Mouse (Mus musculus) CH12.LX (cell line): ENCODE measurements around the gene Pcbd2. TPM values are rescaled to one million over a fixed set of nuclear protein-coding genes. Genes with fewer than 3 reads are reported as not detected.

Source experiments
- DNase-seq: peaks from one replicate; pipeline ENCODE4 v3.0.0-alpha.2; 2013; ENCODE audit errors: extremely low read depth
- H3K27ac ChIP-seq: 2 replicates; pipeline ENCODE4 v1.5.1; 2012; ENCODE audit warnings: low read depth, mild to moderate bottlenecking, control low read depth, moderate library complexity; ENCODE audit not compliant: insufficient read depth
- H3K27me3 ChIP-seq: replicated peaks from 2 replicates; pipeline ENCODE3; 2012; ENCODE audit warnings: inconsistent platforms
- H3K36me3 ChIP-seq, 2 experiments: replicated peaks in 1 of 2; 2 replicates each; pipeline versions ENCODE3 to v1.6.1; 2012; ENCODE audit warnings: inconsistent platforms in 1 of 2, low read length in 1 of 2, mild to moderate bottlenecking in 1 of 2, mixed read lengths in 1 of 2, moderate library complexity in 1 of 2; ENCODE audit not compliant: control insufficient read depth in 1 of 2, insufficient read depth in 1 of 2
- H3K4me1 ChIP-seq, 2 experiments: 2 replicates each; pipeline ENCODE4 v1.6.1; 2012; ENCODE audit warnings: inconsistent platforms in 1 of 2, moderate library complexity in 1 of 2; ENCODE audit not compliant: insufficient read depth in 2 of 2, control insufficient read depth in 1 of 2
- H3K4me2 ChIP-seq: 2 replicates; pipeline ENCODE4 v1.6.1; 2012; ENCODE audit warnings: low read depth, mild to moderate bottlenecking, control low read depth; ENCODE audit not compliant: poor library complexity, insufficient read depth, severe bottlenecking
- H3K4me3 ChIP-seq, 3 experiments: fragments of 150-350 bp in 1 of 3; sonication (generic) in 1 of 3; replicated peaks in 1 of 3; 2 replicates each; pipeline versions ENCODE3 to v1.5.1; 2011 to 2012; ENCODE audit warnings: low read depth in 2 of 3, low read length in 2 of 3, mild to moderate bottlenecking in 2 of 3, moderate library complexity in 2 of 3, control low read depth in 1 of 3, improper control_type of control experiment in 1 of 3, inconsistent platforms in 1 of 3, mixed read lengths in 1 of 3; ENCODE audit not compliant: poor library complexity in 1 of 3
- H3K79me2 ChIP-seq: replicated peaks from 2 replicates; pipeline ENCODE4 v1.6.1; 2012; ENCODE audit warnings: mild to moderate bottlenecking, moderate library complexity; ENCODE audit not compliant: control insufficient read depth, poor library complexity, insufficient read depth, severe bottlenecking; ENCODE audit errors: extremely low read depth
- H3K9ac ChIP-seq: 2 replicates; pipeline ENCODE4 v1.6.1; 2012; ENCODE audit warnings: low read depth, mild to moderate bottlenecking, control low read depth, moderate library complexity; ENCODE audit not compliant: insufficient read depth
- H3K9me3 ChIP-seq: replicated peaks from 2 replicates; pipeline ENCODE3; 2012; ENCODE audit warnings: low read length, inconsistent platforms, mixed read lengths
- CHD2 ChIP-seq: IDR thresholded peaks from 2 replicates; pipeline ENCODE4 v1.6.1; 2011; ENCODE audit warnings: low read length, improper control_type of control experiment
- CTCF ChIP-seq, 2 experiments: IDR thresholded peaks in 1 of 2; conservative IDR thresholded peaks in 1 of 2; 2 replicates each; pipeline ENCODE4 v1.5.1; 2011 to 2012; ENCODE audit warnings: low read depth in 2 of 2, low read length in 2 of 2, improper control_type of control experiment in 1 of 2, inconsistent platforms in 1 of 2, mild to moderate bottlenecking in 1 of 2, moderate library complexity in 1 of 2
- E2F4 ChIP-seq: IDR thresholded peaks from 2 replicates; pipeline ENCODE4 v1.6.1; 2011; ENCODE audit warnings: low read depth, low read length, improper control_type of control experiment; ENCODE audit not compliant: insufficient replicate concordance
- ETS1 ChIP-seq: conservative IDR thresholded peaks from 2 replicates; pipeline ENCODE4 v1.6.1; 2012; ENCODE audit warnings: low read depth, mild to moderate bottlenecking, inconsistent platforms, low read length, improper control_type of control experiment, moderate library complexity
- HCFC1 ChIP-seq: IDR thresholded peaks from 2 replicates; pipeline ENCODE4 v1.6.1; 2012; ENCODE audit warnings: low read depth, mild to moderate bottlenecking, inconsistent platforms, low read length, improper control_type of control experiment
- IRF4 ChIP-seq: IDR thresholded peaks from 2 replicates; pipeline ENCODE4 v1.6.1; 2014; ENCODE audit warnings: low read depth, mild to moderate bottlenecking, inconsistent platforms, low read length, improper control_type of control experiment
- JUN ChIP-seq: IDR thresholded peaks from 2 replicates; pipeline ENCODE4 v1.6.1; 2011; ENCODE audit warnings: low read depth, mild to moderate bottlenecking, low read length, improper control_type of control experiment, moderate library complexity; ENCODE audit not compliant: insufficient read depth
- JUND ChIP-seq: conservative IDR thresholded peaks from 2 replicates; pipeline ENCODE4 v1.6.1; 2011; ENCODE audit warnings: low read depth, low read length, improper control_type of control experiment
- KAT2A ChIP-seq: IDR thresholded peaks from 2 replicates; pipeline ENCODE4 v1.6.1; 2012; ENCODE audit warnings: low read length, improper control_type of control experiment, inconsistent platforms; ENCODE audit not compliant: insufficient replicate concordance
- MAFK ChIP-seq: IDR thresholded peaks from 2 replicates; pipeline ENCODE4 v1.6.1; 2011; ENCODE audit warnings: low read length, improper control_type of control experiment; ENCODE audit not compliant: insufficient replicate concordance
- MAX ChIP-seq: IDR thresholded peaks from 2 replicates; pipeline ENCODE4 v1.6.1; 2011; ENCODE audit warnings: low read length, improper control_type of control experiment
- MAZ ChIP-seq: IDR thresholded peaks from 2 replicates; pipeline ENCODE4 v1.6.1; 2012; ENCODE audit warnings: low read depth, mild to moderate bottlenecking, inconsistent platforms, low read length, improper control_type of control experiment, moderate library complexity
- MEF2A ChIP-seq: IDR thresholded peaks from 2 replicates; pipeline ENCODE4 v1.6.1; 2014; ENCODE audit warnings: low read depth, mild to moderate bottlenecking, inconsistent platforms, low read length, improper control_type of control experiment, borderline replicate concordance
- MYC ChIP-seq: IDR thresholded peaks from 2 replicates; pipeline ENCODE4 v1.6.1; 2011; ENCODE audit warnings: low read depth, mild to moderate bottlenecking, improper control_type of control experiment, low read length
- NELFE ChIP-seq: IDR thresholded peaks from 2 replicates; pipeline ENCODE4 v1.6.1; 2011; ENCODE audit warnings: low read depth, low read length, improper control_type of control experiment
- PAX5 ChIP-seq: IDR thresholded peaks from 2 replicates; pipeline ENCODE4 v1.6.1; 2012; ENCODE audit warnings: low read length, inconsistent platforms, mixed read lengths
- POLR2A ChIP-seq: IDR thresholded peaks from 2 replicates; pipeline ENCODE4 v1.6.1; 2011; ENCODE audit warnings: low read depth, mild to moderate bottlenecking, improper control_type of control experiment, low read length
- POLR2AphosphoS2 ChIP-seq: IDR thresholded peaks from 2 replicates; pipeline ENCODE4 v1.6.1; 2011; ENCODE audit warnings: low read depth, low read length, improper control_type of control experiment
- RCOR1 ChIP-seq: conservative IDR thresholded peaks from 2 replicates; pipeline ENCODE4 v1.6.1; 2012; ENCODE audit warnings: low read depth, mild to moderate bottlenecking, inconsistent platforms, low read length, improper control_type of control experiment
- TBP ChIP-seq: conservative IDR thresholded peaks from 2 replicates; pipeline ENCODE4 v1.6.1; 2011; ENCODE audit warnings: low read depth, low read length, improper control_type of control experiment
- TCF12 ChIP-seq: IDR thresholded peaks from 2 replicates; pipeline ENCODE4 v1.6.1; 2014; ENCODE audit warnings: low read depth, mild to moderate bottlenecking, inconsistent platforms, low read length, improper control_type of control experiment
- UBTF ChIP-seq: IDR thresholded peaks from 2 replicates; pipeline ENCODE4 v1.6.1; 2012; ENCODE audit warnings: low read depth, mild to moderate bottlenecking, inconsistent platforms, low read length, improper control_type of control experiment, moderate library complexity
- USF2 ChIP-seq: conservative IDR thresholded peaks from 2 replicates; pipeline ENCODE4 v1.6.1; 2011; ENCODE audit warnings: low read depth, low read length, improper control_type of control experiment
- ZKSCAN1 ChIP-seq: IDR thresholded peaks from 2 replicates; pipeline ENCODE4 v1.6.1; 2012; ENCODE audit warnings: low read depth, inconsistent platforms, low read length, improper control_type of control experiment, borderline replicate concordance
- ZMIZ1 ChIP-seq: IDR thresholded peaks from 2 replicates; pipeline ENCODE4 v1.6.1; 2012; ENCODE audit warnings: low read depth, mild to moderate bottlenecking, inconsistent platforms, low read length, improper control_type of control experiment
- dilution Hi-C: fragments of 300-500 bp; cut with MboI; formaldehyde crosslinking; loops from 2 replicates; pipeline ENCODE4 v1.14.3; 2020; ENCODE audit warnings: low sequenced_read_pairs; ENCODE audit not compliant: extremely low pct_unique_long_range_greater_than_20kb, extremely low pct_ligation_motif_present
- in situ Hi-C: fragments of 300-500 bp; cut with MboI; formaldehyde crosslinking; loops from 3 replicates; pipeline ENCODE4 v1.14.3; 2019; ENCODE audit warnings: low sequenced_read_pairs, low pct_ligation_motif_present, low pct_unique_long_range_greater_than_20kb, mixed read lengths
- polyA plus RNA-seq: library from polyadenylated mRNA; unstranded; fragments of >175 nt; gene quantifications from 2 replicates; pipeline ENCODE4 v1.2.1, GENCODE M21; 2012; ENCODE audit warnings: low read depth; ENCODE audit not compliant: insufficient read length
- total RNA-seq, 2 experiments: library from RNA; depleted of rRNA; stranded (reverse); fragments of 300-350 nt in 1 of 2; fragments of >200 nt in 1 of 2; gene quantifications; 2 replicates each; pipeline ENCODE4 v1.2.3; 2012 to 2014

The Pcbd2 gene
- total and polyA plus RNA-seq, 3 experiments = 20.6 to 44.9 (median 32.1) TPM

- no peak for TF ChIP-seq PAX5
- no peak for TF ChIP-seq USF2
- TF ChIP-seq KAT2A = no peak
- no peak for TF ChIP-seq ETS1
- TF ChIP-seq JUND = no peak
- no peak for TF ChIP-seq POLR2AphosphoS2
- TF ChIP-seq E2F4 = no peak
- no peak for TF ChIP-seq CTCF (conservative IDR thresholded peaks at IDR 0.05 in 1 of 2, IDR thresholded peaks at IDR 0.05 in 1 of 2; ENCODE audit: low read depth in 2 of 2, low read length in 2 of 2)
- no peaks in the 10 kb centered on the region for H3K9me3 ChIP-seq
- no peak overlapping the region for H3K27ac ChIP-seq
- H3K27me3 ChIP-seq = no peaks in the 10 kb centered on the region
- no peak overlapping the region for H3K4me2 ChIP-seq
- no peak overlapping the region for H3K9ac ChIP-seq
- H3K4me1 ChIP-seq = peaks cover 6 to 22% of the 10 kb centered on the region in 2 experiments
- in situ Hi-C loops = no loop called here
- DNase-seq = no peak
- dilution Hi-C loops = no loop called here
- H3K4me3 ChIP-seq = no peak overlapping the region
- H3K36me3 ChIP-seq = peaks cover 28 to 63% of the 10 kb centered on the region in 2 experiments
- H3K79me2 ChIP-seq = no peaks in the 10 kb centered on the region
These were observed 45.0 kb upstream of the Pcbd2 start for GRCm38 (mm10) chr13:55682201-55682600.

GRCm38 (mm10) chr13:55683581-55683980 is 43.6 kb upstream of the Pcbd2 start:
- Histone ChIP-seq H3K4me2 (no peak overlapping the region), H3K79me2 (no peaks in the 10 kb centered on the region), H3K4me3 (no peak overlapping the region), H3K36me3 (peaks cover 16 to 49% of the 10 kb centered on the region in 2 experiments), H3K27me3 (no peaks in the 10 kb centered on the region), H3K27ac (no peak overlapping the region), H3K9me3 (no peaks in the 10 kb centered on the region), H3K4me1 (peaks cover 5 to 20% of the 10 kb centered on the region in 2 experiments), H3K9ac (no peak overlapping the region)
- in situ Hi-C loops (no loop called here), dilution Hi-C loops (no loop called here)
- TF ChIP-seq MAZ (no peak), CTCF (conservative IDR thresholded peaks at IDR 0.05 in 1 of 2, IDR thresholded peaks at IDR 0.05 in 1 of 2; ENCODE audit: low read depth in 2 of 2, low read length in 2 of 2) (no peak), TBP (no peak), MYC (no peak), ETS1 (no peak), IRF4 (no peak), MEF2A (no peak), RCOR1 (no peak)
- no peak for DNase-seq

GRCm38 (mm10) chr13:55686107-55686633 is 41.0 kb upstream of the Pcbd2 start:
- H3K79me2 ChIP-seq = no peaks in the 10 kb centered on the region
- no peaks in the 10 kb centered on the region for H3K27me3 ChIP-seq
- H3K4me1 ChIP-seq = peaks cover 5 to 20% of the 10 kb centered on the region in 2 experiments
- no peaks in the 10 kb centered on the region for H3K9me3 ChIP-seq
- in situ Hi-C loops (no loop called here), dilution Hi-C loops (no loop called here)
- H3K4me3 ChIP-seq = no peak overlapping the region
- H3K27ac ChIP-seq = no peak overlapping the region; the same call in 1 of the 2 replicates
- peak overlapping the region; percentile 37 for H3K4me2 ChIP-seq
- H3K36me3 ChIP-seq = peaks cover 0 to 24% of the 10 kb centered on the region in 2 experiments
- DNase-seq = peak; percentile 86
- H3K9ac ChIP-seq = 0 out of 2 replicates have a peak overlapping the region, but pooled peaks have one; percentile 20
- TF ChIP-seq MAZ (no peak), CHD2 (no peak), PAX5 (no peak), MAX (no peak), ZMIZ1 (0 out of 2 replicates have a peak, but pooled peaks have one; percentile 30), MAFK (no peak), JUN (peak; percentile 63), TBP (0 out of 2 replicates have a peak, but pooled peaks have one; percentile 28), UBTF (no peak), USF2 (no peak), NELFE (peak; percentile 29; the same call in 1 of the 2 replicates), ZKSCAN1 (no peak), TCF12 (no peak), HCFC1 (no peak), KAT2A (no peak), JUND (peak; percentile 63; the same call in 1 of the 2 replicates), IRF4 (no peak), POLR2A (peak; percentile 51)
